Mouse (Mus musculus) CD4-positive, CD25-positive, alpha-beta regulatory T cell, adult 4 months (primary cell): ENCODE results near the gene Shank2. TPM values are rescaled to one million over a fixed set of nuclear protein-coding genes. Genes with fewer than 3 reads are reported as not detected.

Source experiments
- ATAC-seq: one replicate; pipeline ENCODE4 v1.8.0; 2017
- polyA plus RNA-seq, 2 experiments: library from polyadenylated mRNA; unstranded; fragments of 100-300 nt; shearing (Covaris generic); gene quantifications; one replicate each; pipeline ENCODE4 v1.2.1; 2017

Gene Shank2
- polyA plus RNA-seq, 2 experiments from 2014 or later = 0.05 TPM; not detected in 1

- ATAC-seq = no peak
Measured at GRCm38 (mm10) chr7:144427460-144427859, 425.7 kb downstream of the Shank2 start.

GRCm38 (mm10) chr7:144432920-144433319 is 431.2 kb downstream of the Shank2 start:
- no peak for ATAC-seq

- no peak for ATAC-seq
Measured at GRCm38 (mm10) chr7:144438811-144439210, 437.1 kb downstream of the Shank2 start.

GRCm38 (mm10) chr7:144441466-144441865 is 439.7 kb downstream of the Shank2 start:
- ATAC-seq = no peak

- no peak for ATAC-seq
Measured at GRCm38 (mm10) chr7:144441976-144442375, 440.2 kb downstream of the Shank2 start.

- peak; percentile 95 for ATAC-seq
Measured at GRCm38 (mm10) chr7:144444788-144445187, 443.1 kb downstream of the Shank2 start.

GRCm38 (mm10) chr7:144447146-144447545 is 445.4 kb downstream of the Shank2 start:
- peak; percentile 56 for ATAC-seq

GRCm38 (mm10) chr7:144448186-144448585 is 446.5 kb downstream of the Shank2 start:
- no peak for ATAC-seq

GRCm38 (mm10) chr7:144449637-144450570 is 448.2 kb downstream of the Shank2 start:
- no peak for ATAC-seq

GRCm38 (mm10) chr7:144450661-144451060 is 448.9 kb downstream of the Shank2 start:
- no peak for ATAC-seq

GRCm38 (mm10) chr7:144458881-144459280 is 457.2 kb downstream of the Shank2 start:
- no peak for ATAC-seq

- no peak for ATAC-seq
Measured at GRCm38 (mm10) chr7:144461246-144461902, 459.6 kb downstream of the Shank2 start.

GRCm38 (mm10) chr7:144462577-144462976 is 460.8 kb downstream of the Shank2 start:
- no peak for ATAC-seq

- no peak for ATAC-seq
Measured at GRCm38 (mm10) chr7:144468741-144469140, 467.0 kb downstream of the Shank2 start.

GRCm38 (mm10) chr7:144469181-144469641 is 467.5 kb downstream of the Shank2 start:
- ATAC-seq = no peak

- ATAC-seq = no peak
Measured at GRCm38 (mm10) chr7:144469908-144470544, 468.3 kb downstream of the Shank2 start.

GRCm38 (mm10) chr7:144470545-144471059 is 468.9 kb downstream of the Shank2 start, which contains the start of gene Cttn:
Gene Cttn, minus strand, starts transcription at chr7:144471009.
- ATAC-seq = peak; percentile 45

GRCm38 (mm10) chr7:144471103-144471502 is 469.4 kb downstream of the Shank2 start:
- no peak for ATAC-seq

GRCm38 (mm10) chr7:144473486-144473885 is 471.8 kb downstream of the Shank2 start:
- no peak for ATAC-seq
